Mouse (Mus musculus) heart, embryonic 13.5 days (tissue): Measurements from ENCODE around the gene Skor1. TPM values are rescaled to one million over a fixed set of nuclear protein-coding genes. Genes with fewer than 3 reads are reported as not detected.

ENCODE experiments used
- ATAC-seq: fragments of 200-750 bp; cut with Nextera tagmentation; 2 replicates; pipeline ENCODE4 v1.8.0; 2017; ENCODE audit warnings: moderate TSS enrichment; ENCODE audit not compliant: insufficient number of reproducible peaks, low FRiP score, low TSS enrichment; ENCODE audit errors: extremely low read depth
- H3K27ac ChIP-seq: fragments of 300-500 bp; sonication (generic); replicated peaks from 2 replicates; pipeline ENCODE4 v1.5.1; 2015; ENCODE audit warnings: moderate library complexity, mild to moderate bottlenecking, inconsistent platforms
- H3K27me3 ChIP-seq: fragments of 300-500 bp; sonication (generic); replicated peaks from 2 replicates; pipeline ENCODE4 v1.6.1; 2015; ENCODE audit warnings: mild to moderate bottlenecking, inconsistent platforms
- H3K36me3 ChIP-seq: fragments of 300-500 bp; sonication (generic); 2 replicates; pipeline ENCODE4 v1.6.1; 2015; ENCODE audit warnings: mild to moderate bottlenecking, inconsistent platforms
- H3K4me1 ChIP-seq: fragments of 300-500 bp; sonication (generic); 2 replicates; pipeline ENCODE4 v1.6.1; 2015; ENCODE audit warnings: inconsistent platforms
- H3K4me2 ChIP-seq: fragments of 300-500 bp; sonication (generic); 2 replicates; pipeline ENCODE4 v1.6.1; 2015; ENCODE audit warnings: inconsistent platforms, mild to moderate bottlenecking, moderate library complexity
- H3K4me3 ChIP-seq: fragments of 300-500 bp; sonication (generic); 2 replicates; pipeline ENCODE4 v1.5.1; 2015; ENCODE audit warnings: moderate library complexity, mild to moderate bottlenecking, inconsistent platforms
- H3K9ac ChIP-seq: fragments of 300-500 bp; sonication (generic); 2 replicates; pipeline ENCODE4 v1.6.1; 2015; ENCODE audit warnings: inconsistent platforms, mild to moderate bottlenecking, moderate library complexity
- H3K9me3 ChIP-seq: fragments of 300-500 bp; sonication (generic); 2 replicates; pipeline ENCODE4 v1.6.1; 2016; ENCODE audit warnings: inconsistent platforms
- WGBS: fragments of 180-500 bp; shearing (Covaris S2); methylation state at CpG from one replicate; pipeline ENCODE4 v1.1.7; 2015; ENCODE audit warnings: mixed read lengths; 5-methylcytosine and 5-hydroxymethylcytosine counted together
- polyA plus RNA-seq: library from polyadenylated mRNA; unstranded; fragments of >200 nt; fragmentation: Nextera tagmentation; extraction: Ambion mirVana; gene quantifications from 2 replicates; pipeline ENCODE4 v1.2.1, GENCODE M21; 2015

The Skor1 gene
- polyA plus RNA-seq, 1 experiment from 2014 or later, result not detected

DNA sequence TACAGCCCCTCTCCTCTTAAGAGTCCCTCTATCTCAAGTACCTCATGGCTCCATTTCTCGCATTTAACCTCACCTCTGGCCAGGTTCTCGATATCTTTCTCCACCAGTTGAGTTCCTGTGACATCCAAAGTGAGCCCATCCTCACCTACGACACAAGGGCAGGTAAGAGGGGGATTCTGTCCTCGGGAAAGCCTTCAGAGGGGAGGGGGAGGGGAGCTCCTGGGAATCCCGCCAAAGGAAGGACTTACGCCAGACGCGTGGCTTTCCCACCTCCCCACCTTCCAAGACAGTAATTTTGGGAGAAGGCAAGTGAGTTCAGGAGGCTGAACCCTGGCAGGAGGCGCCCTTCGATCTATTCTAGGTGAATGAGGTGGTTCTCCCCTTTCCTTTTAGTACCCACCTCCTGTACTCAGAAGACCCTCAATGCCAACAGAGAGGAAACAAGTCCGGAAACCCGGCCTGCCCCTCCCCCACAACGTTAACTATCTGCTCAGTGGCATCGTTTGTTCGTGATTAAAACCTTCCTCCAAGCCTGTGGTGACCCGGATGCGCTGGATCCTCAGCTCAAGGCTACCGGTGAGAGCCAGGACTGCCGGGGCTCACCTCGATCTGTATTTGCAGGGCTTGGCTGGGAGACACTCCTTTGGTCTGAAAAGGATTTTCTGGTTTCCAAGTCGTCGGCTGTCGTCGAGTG is 7.0 kb downstream of the Skor1 start:
- Histone ChIP-seq H3K27ac (no peak overlapping the region), H3K9me3 (no peaks in the 10 kb centered on the region), H3K4me2 (peak overlapping the region; percentile 50), H3K9ac (no peak overlapping the region), H3K36me3 (no peaks in the 10 kb centered on the region), H3K27me3 (peaks cover 100% of the 10 kb centered on the region), H3K4me3 (peak overlapping the region; percentile 35), H3K4me1 (peaks cover 74% of the 10 kb centered on the region)
- ATAC-seq, result no peak
- WGBS, result 1% methylated on average over 24 of the region's 24 CpGs

DNA sequence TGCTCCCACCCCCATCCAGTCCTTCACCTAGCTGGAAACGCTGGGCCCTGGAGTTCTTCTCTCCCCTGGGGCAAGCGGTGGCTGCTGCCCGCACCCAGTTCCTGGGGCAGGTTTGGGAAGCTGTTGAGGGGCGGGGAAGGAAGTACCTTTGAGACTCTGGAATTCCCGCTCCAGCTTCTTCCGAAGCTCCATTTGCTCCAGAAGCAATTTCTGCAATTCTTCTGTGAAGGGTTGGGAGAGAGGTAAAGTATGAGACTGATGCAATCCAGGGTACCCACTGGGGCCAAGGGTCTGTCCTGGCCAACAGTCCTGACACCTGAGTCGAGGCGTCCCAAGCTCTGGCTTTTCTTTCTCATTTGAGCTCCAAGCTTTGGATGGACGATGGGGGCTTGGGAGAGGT is 8.6 kb downstream of the Skor1 start:
- Histone ChIP-seq H3K9me3 (no peaks in the 10 kb centered on the region), H3K4me3 (no peak overlapping the region), H3K9ac (no peak overlapping the region), H3K27ac (no peak overlapping the region), H3K36me3 (no peaks in the 10 kb centered on the region), H3K4me1 (peaks cover 64% of the 10 kb centered on the region), H3K4me2 (no peak overlapping the region), H3K27me3 (peaks cover 98% of the 10 kb centered on the region)
- ATAC-seq, result no peak
- WGBS, result under 1% methylated on average over 9 of the region's 9 CpGs

DNA sequence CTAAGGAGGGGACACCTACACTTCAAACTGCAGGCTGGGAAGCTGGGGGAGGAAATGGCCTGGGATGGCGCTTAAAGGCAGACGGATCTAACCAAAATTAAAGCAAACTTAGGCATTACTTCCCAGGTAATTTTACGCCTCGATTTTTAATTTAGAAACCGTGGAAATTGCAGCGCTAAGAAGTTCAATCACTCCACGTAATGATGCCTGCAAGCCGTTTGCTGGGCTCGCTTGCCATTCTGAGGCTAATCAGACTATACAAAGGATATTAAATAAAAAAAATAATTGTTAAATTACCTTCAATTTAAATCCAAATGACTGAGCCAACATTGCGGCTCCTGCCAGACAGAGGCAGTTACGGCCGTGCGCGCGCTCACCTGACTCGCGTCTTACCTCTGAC is 9.1 kb downstream of the Skor1 start:
- no peak for ATAC-seq
- peaks cover 63% of the 10 kb centered on the region for H3K4me1 ChIP-seq

DNA sequence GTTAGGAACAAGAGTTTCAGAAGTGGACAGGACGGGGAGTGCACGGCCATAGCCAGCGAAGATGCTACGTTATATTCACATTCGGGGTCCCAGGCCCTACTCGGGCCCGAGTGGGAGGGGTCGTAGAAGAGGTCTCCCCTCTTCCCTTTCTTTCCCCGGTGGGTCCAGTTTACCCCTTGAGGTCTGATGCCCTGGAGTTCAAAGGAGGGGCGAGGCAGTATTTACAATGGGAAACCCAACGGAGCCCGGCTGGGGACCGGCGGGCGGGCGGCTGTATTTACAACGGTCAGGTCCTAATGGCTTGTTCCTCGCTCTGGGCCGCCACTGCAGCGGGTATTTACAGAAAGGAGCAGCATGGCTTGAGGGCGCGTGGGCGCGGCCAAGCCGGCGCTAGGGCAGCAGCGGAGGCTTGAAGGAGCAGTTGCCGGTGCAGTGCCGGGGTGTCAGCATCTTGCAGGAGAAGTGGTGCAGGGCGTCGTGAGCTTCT is 10.2 kb downstream of the Skor1 start:
- under 1% methylated on average over 31 of the region's 31 CpGs for WGBS

More for the DNA sequence above, 9.1 kb downstream of the Skor1 start:
- Histone ChIP-seq H3K27me3 (peaks cover 98% of the 10 kb centered on the region), H3K9ac (no peak overlapping the region), H3K4me2 (no peak overlapping the region), H3K4me3 (no peak overlapping the region), H3K27ac (no peak overlapping the region), H3K36me3 (no peaks in the 10 kb centered on the region), H3K9me3 (no peaks in the 10 kb centered on the region)
- WGBS, result 2% methylated on average over 17 of the region's 17 CpGs

DNA sequence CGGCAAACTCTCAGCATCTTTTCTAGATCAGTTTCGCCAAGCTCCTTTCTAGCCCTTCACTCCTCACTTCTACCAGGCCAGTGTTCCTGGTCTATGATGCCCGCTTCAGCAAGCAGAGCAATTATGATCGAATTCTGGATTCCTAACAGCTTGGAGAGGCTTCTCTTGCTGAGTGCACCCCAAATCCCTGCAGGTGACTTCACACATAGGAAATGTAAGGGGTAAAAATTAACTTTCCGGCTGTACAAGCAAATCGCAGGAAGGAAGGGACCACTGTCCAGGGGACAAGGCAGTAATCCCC is 11.2 kb downstream of the Skor1 start:
- Histone ChIP-seq H3K4me1 (peaks cover 53% of the 10 kb centered on the region), H3K9me3 (no peaks in the 10 kb centered on the region), H3K4me2 (0 out of 2 replicates have a peak overlapping the region, but pooled peaks have one; percentile 56), H3K4me3 (no peak overlapping the region), H3K9ac (no peak overlapping the region), H3K36me3 (no peaks in the 10 kb centered on the region), H3K27me3 (peaks cover 91% of the 10 kb centered on the region), H3K27ac (no peak overlapping the region)
- under 1% methylated on average over 6 of the region's 6 CpGs for WGBS
- no peak for ATAC-seq

More for the DNA sequence above, 10.2 kb downstream of the Skor1 start:
- Histone ChIP-seq H3K4me1 (peaks cover 60% of the 10 kb centered on the region), H3K9me3 (no peaks in the 10 kb centered on the region), H3K4me3 (peak overlapping the region; percentile 40), H3K4me2 (peak overlapping the region; percentile 56), H3K9ac (no peak overlapping the region), H3K27ac (no peak overlapping the region), H3K27me3 (peaks cover 98% of the 10 kb centered on the region), H3K36me3 (no peaks in the 10 kb centered on the region)
- ATAC-seq, result no peak

DNA sequence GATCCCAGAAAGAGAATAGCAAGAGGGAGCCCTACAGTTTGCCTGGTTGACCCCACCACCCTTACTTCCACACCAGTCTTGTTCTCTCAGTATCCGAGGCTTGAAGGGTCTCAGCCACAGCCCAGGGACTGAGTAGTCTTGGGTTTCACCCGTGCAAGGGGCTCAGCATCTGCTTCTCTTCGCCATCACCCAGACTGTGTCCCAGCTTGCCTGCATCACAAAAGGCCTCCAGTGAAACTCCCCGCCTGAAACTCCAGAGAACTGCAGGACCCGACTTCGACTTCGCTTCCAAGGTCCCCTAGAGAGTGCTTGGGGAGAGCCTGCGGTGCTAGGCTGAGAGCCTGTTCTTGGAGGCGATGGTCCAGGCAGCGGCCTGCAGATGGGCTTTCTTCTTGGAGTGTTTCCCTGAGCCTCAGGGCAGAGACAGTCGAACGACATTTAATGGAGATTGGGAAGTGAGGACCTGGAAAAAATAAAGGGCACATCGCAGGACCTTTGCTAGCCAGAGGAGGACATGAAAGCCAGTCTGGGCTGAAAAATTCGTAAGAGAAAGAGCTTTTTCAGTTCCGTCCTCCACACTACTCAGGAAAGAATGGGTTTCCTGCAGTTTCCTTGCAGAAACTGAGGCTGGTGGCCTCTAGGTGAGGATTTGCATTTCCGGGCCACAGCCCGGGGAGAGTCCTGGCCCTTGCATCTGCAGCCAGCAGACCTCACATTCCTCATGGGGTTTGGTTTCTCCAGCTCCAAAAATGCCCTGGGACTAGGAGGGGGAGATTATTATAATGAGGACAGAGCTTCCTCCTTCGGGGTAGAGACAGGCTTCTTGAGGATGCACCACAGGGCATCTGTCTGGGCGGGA is 11.8 kb downstream of the Skor1 start:
- H3K36me3 ChIP-seq, result no peaks in the 10 kb centered on the region
- ATAC-seq, result no peak
- H3K9ac ChIP-seq, result no peak overlapping the region
- H3K4me1 ChIP-seq, result peaks cover 47% of the 10 kb centered on the region
- H3K9me3 ChIP-seq, result no peaks in the 10 kb centered on the region
- H3K4me2 ChIP-seq, result 0 out of 2 replicates have a peak overlapping the region, but pooled peaks have one; percentile 5
- no peak overlapping the region for H3K4me3 ChIP-seq
- WGBS, result 4% methylated on average over 19 of the region's 19 CpGs
- H3K27me3 ChIP-seq, result peaks cover 85% of the 10 kb centered on the region
- no peak overlapping the region for H3K27ac ChIP-seq

DNA sequence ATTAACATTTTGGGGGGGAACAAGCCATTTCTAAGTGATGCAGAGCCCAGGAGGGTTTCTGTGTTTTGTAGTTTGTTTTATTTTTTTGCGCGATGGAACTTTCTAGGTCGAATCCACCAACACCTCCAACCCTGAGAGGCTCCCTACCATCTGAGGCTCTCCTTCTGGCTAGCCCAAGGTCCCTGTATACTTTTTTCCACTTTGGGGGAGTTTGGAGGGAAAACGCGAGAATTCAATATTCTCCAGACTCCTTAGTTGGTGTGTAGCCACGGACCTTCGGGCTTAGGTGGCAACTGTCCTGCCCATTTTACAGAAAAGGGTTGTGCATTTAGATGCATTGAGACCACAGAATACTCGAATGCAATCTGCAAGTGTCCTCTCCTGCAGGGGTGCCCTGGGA is 12.5 kb downstream of the Skor1 start:
- no peaks in the 10 kb centered on the region for H3K36me3 ChIP-seq
- ATAC-seq, result no peak
- H3K4me1 ChIP-seq, result peaks cover 50% of the 10 kb centered on the region
- H3K9ac ChIP-seq, result no peak overlapping the region
- H3K9me3 ChIP-seq, result no peaks in the 10 kb centered on the region
- peaks cover 78% of the 10 kb centered on the region for H3K27me3 ChIP-seq
- H3K4me3 ChIP-seq, result no peak overlapping the region
- H3K27ac ChIP-seq, result no peak overlapping the region
- WGBS, result 7% methylated on average over 8 of the region's 8 CpGs
- no peak overlapping the region for H3K4me2 ChIP-seq

DNA sequence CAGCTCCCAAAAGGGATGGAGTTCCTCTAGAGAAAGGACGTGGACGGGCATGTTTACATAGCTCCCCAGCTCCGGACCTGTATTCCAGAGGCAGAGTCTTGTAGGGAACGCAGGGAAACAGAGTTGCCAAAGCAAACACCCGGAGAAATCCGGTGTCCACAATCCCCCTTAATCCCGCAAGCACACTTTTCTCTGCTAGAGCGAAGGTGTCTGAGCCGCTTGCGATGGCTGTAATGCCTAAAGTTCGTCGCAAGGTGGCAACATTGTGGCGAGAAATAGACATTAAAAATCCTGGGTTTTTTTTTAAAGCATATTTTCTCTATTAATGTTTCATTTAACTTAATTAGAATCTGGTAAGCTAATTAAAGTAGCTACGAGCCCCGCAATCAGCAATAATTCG is 13.0 kb downstream of the Skor1 start:
- H3K9me3 ChIP-seq, result no peaks in the 10 kb centered on the region
- peak overlapping the region; percentile 73 for H3K4me2 ChIP-seq
- ATAC-seq, result no peak
- H3K9ac ChIP-seq, result peak overlapping the region; percentile 61
- peak overlapping the region; percentile 47 for H3K4me3 ChIP-seq
- H3K27ac ChIP-seq, result no peak overlapping the region
- H3K27me3 ChIP-seq, result peaks cover 76% of the 10 kb centered on the region
- under 1% methylated on average over 16 of the region's 16 CpGs for WGBS
- no peaks in the 10 kb centered on the region for H3K36me3 ChIP-seq
- H3K4me1 ChIP-seq, result peaks cover 50% of the 10 kb centered on the region

DNA sequence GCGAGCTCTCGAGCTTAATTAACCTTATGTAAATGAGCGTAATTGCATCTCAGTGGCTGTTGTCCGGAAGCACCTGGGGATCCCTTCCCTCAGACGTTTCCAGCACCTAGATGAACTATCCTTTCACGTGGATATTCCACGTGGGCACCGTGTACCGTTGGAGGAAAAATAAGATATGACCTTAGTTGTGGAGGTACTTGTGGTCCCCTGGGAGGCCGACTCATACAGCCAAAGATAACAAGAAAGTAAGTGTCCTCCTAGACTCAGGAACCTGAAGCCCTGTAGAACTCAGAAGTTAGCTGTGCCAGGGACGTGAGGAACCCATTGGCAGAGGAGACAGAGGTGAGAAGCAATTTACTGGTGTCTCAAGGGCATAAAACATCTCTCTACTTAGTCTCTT is 13.4 kb downstream of the Skor1 start:
- peaks cover 74% of the 10 kb centered on the region for H3K27me3 ChIP-seq
- H3K36me3 ChIP-seq, result no peaks in the 10 kb centered on the region
- peaks cover 50% of the 10 kb centered on the region for H3K4me1 ChIP-seq
- H3K9me3 ChIP-seq, result no peaks in the 10 kb centered on the region
- ATAC-seq, result no peak
- H3K4me2 ChIP-seq, result peak overlapping the region; percentile 73
- peak overlapping the region; percentile 47 for H3K4me3 ChIP-seq
- peak overlapping the region; percentile 61 for H3K9ac ChIP-seq
- no peak overlapping the region for H3K27ac ChIP-seq
- WGBS, result 3% methylated on average over 11 of the region's 11 CpGs

DNA sequence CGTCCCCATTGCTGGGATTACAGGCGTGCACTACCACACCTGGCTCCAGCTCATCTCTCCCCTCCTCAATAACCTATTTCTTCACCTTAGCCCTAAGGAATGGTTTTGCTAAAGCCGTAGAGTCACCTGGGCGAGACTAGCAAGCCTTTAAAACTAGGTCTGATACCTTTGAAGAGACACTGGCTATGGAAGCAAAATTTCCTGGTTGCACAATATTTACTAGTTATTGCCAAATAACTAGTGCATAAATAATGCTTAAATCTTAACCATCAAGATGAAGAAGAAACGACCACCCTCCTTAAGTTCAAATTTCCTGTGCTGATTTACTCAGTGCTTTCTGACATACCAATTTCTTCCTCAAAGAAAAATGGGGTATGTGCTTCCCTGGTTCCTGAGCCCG is 15.1 kb downstream of the Skor1 start:
- Histone ChIP-seq H3K9me3 (no peaks in the 10 kb centered on the region), H3K36me3 (no peaks in the 10 kb centered on the region), H3K27ac (no peak overlapping the region), H3K27me3 (peaks cover 57% of the 10 kb centered on the region), H3K4me1 (peaks cover 42% of the 10 kb centered on the region), H3K4me2 (peak overlapping the region; percentile 84), H3K4me3 (peak overlapping the region; percentile 78), H3K9ac (peak overlapping the region; percentile 73)
- WGBS, result 15% methylated on average over 6 of the region's 6 CpGs
- no peak for ATAC-seq

DNA sequence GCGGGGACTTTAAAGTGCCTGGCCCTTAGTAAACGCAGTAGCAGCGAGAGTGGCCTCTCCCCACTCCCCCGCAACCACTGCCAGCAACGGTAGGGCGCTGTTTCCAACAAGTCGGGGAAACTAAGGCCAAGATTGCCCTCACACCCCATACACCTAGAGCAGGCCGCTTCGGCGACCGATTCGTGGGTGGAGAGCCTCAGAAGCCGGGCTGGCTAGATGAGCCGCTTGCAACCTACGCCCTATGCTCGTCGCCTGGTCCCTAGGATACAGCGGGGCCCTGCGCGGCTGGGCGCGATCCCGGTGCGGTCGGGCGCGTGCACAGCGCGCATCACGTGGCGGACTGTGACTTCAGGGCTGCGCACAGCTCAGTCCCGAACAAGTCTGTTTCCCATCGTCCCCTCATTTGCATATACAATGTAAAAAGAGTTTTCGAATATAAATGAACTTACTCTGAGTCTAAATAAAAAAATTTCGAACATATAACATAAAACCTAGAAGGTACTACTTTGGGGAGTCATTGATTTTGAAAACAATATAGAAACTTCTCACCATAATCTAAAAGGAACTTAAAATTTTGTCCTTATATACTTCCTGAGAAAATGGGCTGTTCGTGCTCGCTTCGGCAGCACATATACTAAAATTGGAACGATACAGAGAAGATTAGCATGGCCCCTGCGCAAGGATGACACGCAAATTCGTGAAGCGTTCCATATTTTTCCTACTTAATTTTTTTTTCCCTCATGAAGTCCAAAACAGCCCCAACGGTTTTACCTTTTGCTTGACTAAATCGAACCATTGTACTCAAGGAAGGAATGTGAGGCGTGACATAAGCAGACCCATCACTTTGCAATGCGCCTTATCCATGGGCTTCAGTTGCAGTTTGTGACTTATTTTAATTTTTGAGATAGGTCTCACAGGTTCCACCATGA is 15.8 kb downstream of the Skor1 start:
- Histone ChIP-seq H3K9me3 (no peaks in the 10 kb centered on the region), H3K4me1 (peaks cover 36% of the 10 kb centered on the region), H3K9ac (peak overlapping the region; percentile 89), H3K4me2 (peak overlapping the region; percentile 84), H3K4me3 (peak overlapping the region; percentile 78), H3K36me3 (no peaks in the 10 kb centered on the region), H3K27me3 (peaks cover 50% of the 10 kb centered on the region), H3K27ac (peak overlapping the region; percentile 83)
- under 1% methylated on average over 48 of the region's 48 CpGs for WGBS
- peak; percentile 95 for ATAC-seq
